In genomic region chr8:121798401-121798800, GRCm38 (mm10) we compare ENCODE assay signal across 14 mouse cellular contexts.
"Had no signal": no experiment of that assay in that cellular context is flagged by ENCODE, and none has a peak within 500 bp of the region (broad histone marks: within the 10 kb centered on the region; RNA-seq: fewer than 3 reads in every experiment).

No protein-coding gene starts in this region.

- H3K27me3 ChIP-seq: limb, embryonic 12.5 days; limb, embryonic 15.5 days had no signal

- H3K9me3 ChIP-seq: limb, embryonic 12.5 days; limb, embryonic 15.5 days had no signal

- H3K27ac ChIP-seq: limb, embryonic 12.5 days; limb, embryonic 15.5 days; liver, embryonic 14.5 days; macrophage had no signal

- H3K9ac ChIP-seq: limb, embryonic 12.5 days; limb, embryonic 15.5 days; liver, embryonic 14.5 days; liver, postnatal 0 days; lung, embryonic 14.5 days had no signal

- H3K4me1 ChIP-seq: limb, embryonic 15.5 days had no signal

- ATAC-seq: liver, postnatal 0 days; lung, postnatal 0 days had no signal

- H3K4me2 ChIP-seq: limb, embryonic 12.5 days; limb, embryonic 15.5 days; liver, embryonic 11.5 days; lung, embryonic 14.5 days had no signal

- DNase-seq: kidney, postnatal 14 days; kidney, postnatal 4 days; left cerebral cortex, postnatal 4 days; liver, postnatal 0 days; lung, embryonic 14.5 days; midbrain, embryonic 14.5 days; thymus, adult 18-20 months; thymus, postnatal 36 days had no signal

- H3K4me3 ChIP-seq: limb, embryonic 12.5 days; limb, embryonic 15.5 days had no signal
